Mouse (Mus musculus): ENCODE measurements at regions not wholly inside any gene's neighbourhood (a gene's known extent, or its start where the extent isn't known, plus 50 kb on each side); places are given as distances from the start of the nearest gene placed in this dataset.

DNA sequence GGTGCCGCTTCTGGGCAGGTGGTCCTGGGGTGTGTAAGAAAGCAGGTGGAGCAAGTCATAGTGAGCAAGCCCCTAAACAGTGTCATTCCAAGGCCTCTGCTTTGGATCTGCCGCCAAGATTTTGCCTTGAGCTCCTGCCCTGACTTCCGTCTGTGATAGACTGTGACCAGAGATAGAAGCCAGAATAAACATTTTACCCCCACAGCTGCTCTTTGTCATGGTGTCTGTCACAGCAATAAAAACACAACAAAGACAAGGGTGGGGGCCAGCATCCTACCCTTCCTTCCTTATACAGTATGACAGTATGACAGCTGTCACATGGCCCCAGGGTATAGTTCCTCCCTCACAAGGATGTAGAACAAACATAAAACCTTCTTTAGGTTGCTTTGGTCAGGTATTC lies 106.2 kb downstream of the Gxylt1 start:
- TF ChIP-seq EP300 (optimal IDR thresholded peaks at IDR 0.05), result no peak
- TF ChIP-seq CTCF (IDR thresholded peaks at IDR 0.05; ENCODE audit: low read depth), result no peak
